Mouse (Mus musculus) stomach, postnatal 0 days (tissue): Measurements from ENCODE around the gene Bpifa1.
A peak's percentile ranks its signal among the peaks of the same experiment; 100 is the strongest.

Experiments used
- CTCF ChIP-seq: IDR thresholded peaks from 2 replicates; pipeline ENCODE4 v1.5.1; 2016; ENCODE audit warnings: antibody characterized with exemption, low read depth, mild to moderate bottlenecking, moderate library complexity
- EP300 ChIP-seq: optimal IDR thresholded peaks from 2 replicates; pipeline ENCODE3; 2016; ENCODE audit warnings: antibody characterized with exemption

- TF ChIP-seq CTCF (peak; percentile 63), EP300 (no peak)
Measured at GRCm38 (mm10) chr2:154097734-154098133, 44.9 kb upstream of the Bpifa1 start.
